Mouse (Mus musculus): ENCODE measurements around the gene Ttc39b. TPM values are rescaled to one million over a fixed set of nuclear protein-coding genes. Genes with fewer than 3 reads are reported as not detected.

Ttc39b gene
- total RNA-seq, 2 experiments from 2014 or later, result 7.3 to 10.5 TPM

DNA sequence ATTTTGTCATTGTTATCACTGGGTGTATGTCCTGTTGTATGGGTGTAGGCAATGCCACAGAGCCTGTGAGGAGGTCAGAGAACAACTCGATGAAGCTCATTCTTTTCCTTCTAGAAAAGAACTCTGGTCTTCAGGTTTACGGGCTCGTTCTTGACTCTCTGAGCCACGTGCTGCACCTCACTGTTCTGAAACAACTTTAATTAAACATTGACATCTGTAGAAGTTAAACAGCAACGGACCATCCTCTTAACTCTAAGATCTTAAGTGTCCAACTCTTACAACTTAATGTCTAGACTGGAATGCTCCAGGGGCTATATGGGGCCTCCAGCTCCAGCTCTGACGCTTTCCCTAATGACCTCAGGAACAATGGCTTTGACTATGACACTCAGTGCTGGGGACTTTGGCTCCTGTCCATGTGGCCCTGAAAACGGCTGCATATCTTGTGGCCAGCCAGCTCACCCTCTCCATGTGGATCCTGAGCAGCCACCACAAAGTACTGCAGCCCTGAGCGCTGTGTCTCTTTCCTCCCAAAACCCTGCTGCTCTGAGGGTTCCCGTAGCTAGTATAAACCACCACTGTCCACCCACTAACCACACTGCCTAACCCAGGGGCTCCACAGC is 95.3 kb downstream of the Ttc39b start:
- no peak for DNase-seq

GRCm38 (mm10) chr4:83228073-83228472 is 96.0 kb downstream of the Ttc39b start:
- no peak for DNase-seq

GRCm38 (mm10) chr4:83225633-83226360 is 98.3 kb downstream of the Ttc39b start:
- DNase-seq, result no peak

- DNase-seq, result no peak
These were observed 99.8 kb downstream of the Ttc39b start for GRCm38 (mm10) chr4:83224242-83224641.

- no peak for DNase-seq
These were observed 100.9 kb downstream of the Ttc39b start for GRCm38 (mm10) chr4:83223197-83223596.

- no peak for DNase-seq
These were observed 103.1 kb downstream of the Ttc39b start for GRCm38 (mm10) chr4:83220761-83221557.

DNA sequence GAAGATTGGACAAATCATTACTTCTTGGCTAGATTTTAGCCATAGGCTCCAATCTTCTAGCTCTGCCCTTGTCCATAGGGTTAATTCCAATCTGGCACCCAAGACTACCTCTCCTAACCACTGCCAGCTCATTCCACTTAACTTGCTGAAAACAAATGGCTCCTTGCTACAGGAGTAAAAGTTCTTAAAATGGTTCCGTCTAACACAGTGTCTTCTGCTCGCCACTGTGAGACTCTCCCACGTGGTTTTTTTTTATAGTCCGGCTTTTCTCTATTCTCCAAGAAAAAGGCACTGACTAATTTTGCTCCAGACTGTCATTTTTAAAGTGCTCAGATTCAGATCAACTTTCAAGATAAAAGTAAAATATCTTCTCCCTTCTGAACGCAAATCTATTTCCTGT is 104.8 kb downstream of the Ttc39b start:
- no peak for DNase-seq

DNA sequence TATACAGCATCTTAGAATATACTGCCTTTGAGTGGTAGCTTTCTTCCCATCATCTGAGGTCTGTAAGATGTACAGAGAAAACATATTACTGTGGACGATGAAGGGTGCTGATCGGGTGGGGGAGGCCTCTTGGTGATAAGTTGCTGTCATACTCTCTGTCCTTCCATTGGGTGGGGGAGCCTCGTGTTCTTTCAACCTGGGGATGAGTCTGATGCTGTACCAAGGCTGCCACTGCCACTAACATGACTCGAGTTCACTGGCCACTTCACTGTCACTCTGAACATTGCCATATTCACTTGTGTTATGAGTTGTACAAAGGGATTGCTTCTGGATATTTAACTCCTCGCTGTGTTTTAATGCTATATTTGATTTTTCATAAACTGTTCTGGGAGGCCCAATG is 106.9 kb downstream of the Ttc39b start:
- no peak for DNase-seq

DNA sequence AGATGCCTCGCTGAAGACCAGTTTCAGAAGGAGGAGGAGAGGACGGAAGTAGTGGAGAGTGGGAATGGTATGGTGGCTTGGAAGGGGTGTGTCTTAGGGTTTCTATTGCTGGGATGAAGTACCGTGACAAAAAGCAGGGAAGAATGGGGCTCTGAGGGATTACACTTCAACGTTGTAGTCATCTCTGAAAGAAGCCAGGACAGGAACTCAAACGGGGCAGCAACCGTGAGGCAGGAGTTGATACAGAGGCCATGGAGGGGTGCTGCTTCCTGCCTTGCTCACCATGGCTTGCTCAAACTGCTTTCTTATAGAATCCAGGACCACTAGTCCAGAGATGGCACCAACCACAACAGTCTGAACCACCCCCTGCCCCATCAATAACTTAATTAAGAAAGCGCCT is 107.7 kb downstream of the Ttc39b start:
- no peak for DNase-seq

GRCm38 (mm10) chr4:83215776-83216175 is 108.3 kb downstream of the Ttc39b start:
- no peak for DNase-seq

DNA sequence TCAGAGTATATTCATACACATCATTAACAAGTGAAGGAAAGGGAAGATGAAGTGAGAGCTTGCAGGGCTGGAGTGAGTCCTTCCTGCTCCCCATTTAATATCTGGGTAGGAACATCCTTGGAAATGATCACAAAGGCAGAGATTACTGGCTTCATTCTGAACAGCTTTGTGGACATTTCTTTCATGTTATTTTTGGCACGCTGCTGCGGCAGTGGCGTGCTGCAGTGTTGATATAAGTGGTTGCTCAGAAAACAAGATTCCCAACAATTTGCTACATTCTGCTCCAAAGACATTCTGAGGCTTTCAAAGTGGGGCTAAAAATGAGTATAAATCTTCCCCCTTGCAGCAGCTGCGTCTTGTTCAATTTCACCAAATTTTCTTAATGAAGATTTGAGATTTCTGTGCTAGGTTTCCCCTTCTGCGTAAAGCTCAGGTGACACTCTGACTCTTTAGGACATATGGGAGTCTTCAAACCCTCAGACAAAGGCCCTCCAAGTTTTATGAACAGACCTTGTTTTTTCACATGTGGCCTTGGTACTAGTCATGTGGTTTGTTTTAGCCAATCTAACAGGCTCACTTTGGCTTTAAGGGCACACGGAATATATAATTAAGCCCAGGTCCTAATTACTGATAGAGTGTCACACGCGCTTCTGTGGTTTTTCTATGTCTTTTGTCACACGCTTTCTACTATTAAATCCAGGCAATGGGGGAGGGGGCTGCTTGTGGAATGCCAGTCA is 109.1 kb downstream of the Ttc39b start:
- DNase-seq, result no peak

DNA sequence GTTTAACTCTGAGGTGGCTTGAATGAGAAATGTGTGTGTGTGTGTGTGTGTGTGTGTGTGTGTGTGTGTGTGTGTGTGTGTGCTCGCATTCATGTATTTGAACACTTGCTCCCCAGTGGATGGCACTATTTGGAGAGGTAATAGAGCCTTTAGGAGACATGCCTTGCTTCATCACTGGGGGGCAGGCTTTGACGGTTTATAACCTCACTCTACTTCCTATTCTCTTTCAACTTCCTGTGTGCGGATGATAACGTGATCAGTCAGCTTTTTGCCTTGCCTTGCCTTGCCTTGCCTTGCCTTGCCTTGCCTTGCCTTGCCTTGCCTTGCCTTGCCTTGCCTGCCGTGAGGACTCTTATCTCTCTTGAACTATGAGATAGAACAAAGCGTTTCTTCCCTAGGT is 110.3 kb downstream of the Ttc39b start:
- DNase-seq, result no peak

GRCm38 (mm10) chr4:83211709-83212108 is 112.3 kb downstream of the Ttc39b start:
- no peak for DNase-seq

DNA sequence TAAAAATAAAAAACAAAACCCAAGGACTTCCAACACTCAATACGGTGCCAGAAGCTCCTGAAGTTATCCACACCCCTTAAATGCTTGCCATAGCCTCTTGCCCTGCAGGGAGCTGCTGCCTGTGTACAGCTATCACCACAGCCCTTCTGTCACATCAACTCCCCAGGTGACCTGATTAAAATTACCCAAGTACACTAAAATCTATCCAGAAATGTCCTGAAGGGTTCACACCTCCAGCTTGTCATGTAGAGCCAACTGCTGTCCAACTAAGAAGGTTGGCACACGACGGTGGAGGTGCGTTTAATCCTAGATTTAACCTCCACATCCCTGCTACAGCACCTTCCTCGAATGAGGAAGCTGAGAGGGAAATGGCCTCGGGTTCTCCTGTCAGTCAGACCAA is 113.6 kb downstream of the Ttc39b start:
- no peak for DNase-seq

- no peak for DNase-seq
These were observed 117.1 kb downstream of the Ttc39b start for GRCm38 (mm10) chr4:83206803-83207586.

GRCm38 (mm10) chr4:83206416-83206802 is 117.6 kb downstream of the Ttc39b start:
- no peak for DNase-seq

- DNase-seq, result no peak
These were observed 124.7 kb downstream of the Ttc39b start for GRCm38 (mm10) chr4:83199391-83199790.

DNA sequence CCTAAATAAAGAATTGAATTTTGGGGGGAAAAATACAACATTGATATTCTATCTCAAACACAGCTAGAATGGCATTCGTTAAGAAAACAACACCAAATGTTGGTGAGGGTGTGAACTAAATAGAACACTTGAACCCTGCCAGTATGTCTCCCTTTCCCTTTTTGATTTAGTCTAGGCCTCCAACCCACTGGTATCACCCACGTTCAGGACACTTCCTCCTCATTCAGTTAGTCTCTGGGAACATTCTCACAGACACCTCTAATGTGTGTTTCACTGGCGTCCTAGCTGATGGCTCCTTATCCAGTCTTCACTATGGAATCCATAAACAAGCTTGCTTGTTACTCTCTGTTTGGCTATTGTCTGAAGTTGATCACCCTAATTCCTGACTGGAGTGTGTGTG is 125.9 kb downstream of the Ttc39b start:
- DNase-seq, result no peak

GRCm38 (mm10) chr4:83189736-83190135 is 134.3 kb downstream of the Ttc39b start:
- no peak for DNase-seq

DNA sequence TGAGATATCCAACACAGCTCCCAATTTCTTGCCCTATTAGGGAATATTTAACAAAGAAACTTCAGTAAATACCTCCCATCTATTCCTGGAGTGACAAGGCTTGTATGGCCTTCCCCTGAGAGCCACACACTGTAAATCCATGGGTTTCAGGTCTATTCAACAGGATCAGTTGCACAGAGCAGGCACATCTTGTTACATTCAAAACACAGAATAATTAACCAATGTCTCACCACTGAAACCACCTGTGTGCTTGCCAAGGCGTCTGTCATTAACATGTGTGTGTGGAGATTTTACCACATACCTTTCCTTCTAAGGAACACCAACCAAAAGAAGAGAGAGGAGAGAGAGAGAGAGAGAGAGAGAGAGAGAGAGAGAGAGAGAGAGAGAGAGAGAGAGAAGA is 136.7 kb downstream of the Ttc39b start:
- DNase-seq, result no peak

DNA sequence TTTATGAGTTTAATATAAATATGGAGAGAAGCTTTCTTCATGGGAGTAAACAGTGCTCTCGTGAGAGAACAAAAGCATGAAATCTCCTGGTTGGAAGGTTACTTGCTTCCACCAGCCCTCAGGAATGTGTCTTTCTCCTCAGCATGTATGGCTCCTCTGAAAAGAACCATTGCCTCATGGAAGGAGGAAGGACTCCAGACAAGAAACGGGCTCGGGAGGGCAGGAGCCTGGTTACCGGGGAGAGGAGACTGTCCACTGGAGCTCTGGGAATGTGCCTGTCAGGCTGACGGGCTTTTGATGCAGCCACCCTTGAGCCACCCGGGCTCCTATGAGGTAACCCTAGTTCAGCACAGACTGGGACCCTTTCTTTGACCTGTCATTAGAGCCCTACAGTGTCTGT is 137.6 kb downstream of the Ttc39b start:
- no peak for DNase-seq
